Mouse (Mus musculus): ENCODE results near the gene Igsf21.

GRCm38 (mm10) chr4:140102581-140103200 lies 143.9 kb downstream of the Igsf21 start:
- no peak for TF ChIP-seq POLR2A (IDR thresholded peaks at IDR 0.05; ENCODE audit: insufficient read depth, low read length)
- TF ChIP-seq CTCF (IDR thresholded peaks at IDR 0.05; ENCODE audit: low read depth, low read length): no peak

All from ES-Bruce4 (cell line).